Mouse (Mus musculus): ENCODE measurements at regions not wholly inside any gene's neighbourhood (a gene's known extent, or its start where the extent isn't known, plus 50 kb on each side); places are given as distances from the start of the nearest gene placed in this dataset.

- ATAC-seq, result no peak
- Histone ChIP-seq H3K36me3 (replicated peaks; ENCODE audit: insufficient read depth, low read length) (no peaks in the 10 kb centered on the region), H3K27ac (ENCODE audit: low read depth) (no peak overlapping the region), H3K9ac (replicated peaks) (no peak overlapping the region), H3K4me2 (ENCODE audit: low read depth, low read length) (no peak overlapping the region), H3K4me3 (ENCODE audit: low read depth, low read length) (no peak overlapping the region), H3K4me1 (ENCODE audit: insufficient read depth) (no peaks in the 10 kb centered on the region), H3K9me3 (ENCODE audit: low read length) (no peaks in the 10 kb centered on the region), H3K27me3 (ENCODE audit: insufficient read depth, low read length) (no peaks in the 10 kb centered on the region)
- TF ChIP-seq EP300 (IDR thresholded peaks at IDR 0.05; ENCODE audit: low read depth) (no peak), CTCF (IDR thresholded peaks at IDR 0.05; ENCODE audit: low read depth) (no peak)
- WGBS (ENCODE audit: insufficient replicate concordance), result 73% methylated on average over 2 of the region's 2 CpGs
- no peak for DNase-seq
Measured at GRCm38 (mm10) chr12:57809961-57810360, 246.0 kb downstream of the Ttc6 start.

- ATAC-seq, result no peak
- TF ChIP-seq EP300 (IDR thresholded peaks at IDR 0.05; ENCODE audit: low read depth) (no peak), CTCF (IDR thresholded peaks at IDR 0.05; ENCODE audit: low read depth) (no peak)
- no peaks in the 10 kb centered on the region for H3K36me3 ChIP-seq (replicated peaks; ENCODE audit: insufficient read depth, low read length)
- no peaks in the 10 kb centered on the region for H3K9me3 ChIP-seq (ENCODE audit: low read length)
- no peak overlapping the region for H3K4me3 ChIP-seq (ENCODE audit: low read depth, low read length)
- 63% methylated on average over 6 of the region's 6 CpGs for WGBS (ENCODE audit: insufficient replicate concordance)
- no peaks in the 10 kb centered on the region for H3K27me3 ChIP-seq (ENCODE audit: insufficient read depth, low read length)
- no peak overlapping the region for H3K9ac ChIP-seq (replicated peaks)
- no peak for DNase-seq
- no peak overlapping the region for H3K27ac ChIP-seq (ENCODE audit: low read depth)
- no peaks in the 10 kb centered on the region for H3K4me1 ChIP-seq (ENCODE audit: insufficient read depth)
- no peak overlapping the region for H3K4me2 ChIP-seq (ENCODE audit: low read depth, low read length)
Measured at GRCm38 (mm10) chr12:57823809-57824208, 259.9 kb downstream of the Ttc6 start.

- no peaks in the 10 kb centered on the region for H3K9me3 ChIP-seq (ENCODE audit: low read length)
- H3K9ac ChIP-seq (replicated peaks), result no peak overlapping the region
- 8% methylated on average over 3 of the region's 3 CpGs for WGBS (ENCODE audit: insufficient replicate concordance)
- no peaks in the 10 kb centered on the region for H3K4me1 ChIP-seq (ENCODE audit: insufficient read depth)
- H3K27ac ChIP-seq (ENCODE audit: low read depth), result no peak overlapping the region
- TF ChIP-seq CTCF (IDR thresholded peaks at IDR 0.05; ENCODE audit: low read depth), result peak; percentile 70
- TF ChIP-seq EP300 (IDR thresholded peaks at IDR 0.05; ENCODE audit: low read depth), result no peak
- DNase-seq (no peak), ATAC-seq (no peak)
- H3K4me2 ChIP-seq (ENCODE audit: low read depth, low read length), result no peak overlapping the region
- no peak overlapping the region for H3K4me3 ChIP-seq (ENCODE audit: low read depth, low read length)
- H3K27me3 ChIP-seq (ENCODE audit: insufficient read depth, low read length), result no peaks in the 10 kb centered on the region
- H3K36me3 ChIP-seq (replicated peaks; ENCODE audit: insufficient read depth, low read length), result no peaks in the 10 kb centered on the region
Measured at GRCm38 (mm10) chr12:57825754-57826153, 261.8 kb downstream of the Ttc6 start.

GRCm38 (mm10) chr12:57842813-57843212 lies 278.9 kb downstream of the Ttc6 start:
- no peak overlapping the region for H3K4me3 ChIP-seq (ENCODE audit: low read depth, low read length)
- H3K27me3 ChIP-seq (ENCODE audit: insufficient read depth, low read length), result no peaks in the 10 kb centered on the region
- no peak overlapping the region for H3K9ac ChIP-seq (replicated peaks)
- H3K27ac ChIP-seq (ENCODE audit: low read depth), result no peak overlapping the region
- no peaks in the 10 kb centered on the region for H3K4me1 ChIP-seq (ENCODE audit: insufficient read depth)
- ATAC-seq (no peak), DNase-seq (no peak)
- 57% methylated on average over 4 of the region's 4 CpGs for WGBS (ENCODE audit: insufficient replicate concordance)
- no peak for TF ChIP-seq CTCF (IDR thresholded peaks at IDR 0.05; ENCODE audit: low read depth)
- no peak for TF ChIP-seq EP300 (IDR thresholded peaks at IDR 0.05; ENCODE audit: low read depth)
- no peaks in the 10 kb centered on the region for H3K36me3 ChIP-seq (replicated peaks; ENCODE audit: insufficient read depth, low read length)
- no peak overlapping the region for H3K4me2 ChIP-seq (ENCODE audit: low read depth, low read length)
- H3K9me3 ChIP-seq (ENCODE audit: low read length), result no peaks in the 10 kb centered on the region

GRCm38 (mm10) chr12:57871028-57871427 lies 307.1 kb downstream of the Ttc6 start:
- no peak for TF ChIP-seq EP300 (IDR thresholded peaks at IDR 0.05; ENCODE audit: low read depth)
- no peak for TF ChIP-seq CTCF (IDR thresholded peaks at IDR 0.05; ENCODE audit: low read depth)
- ATAC-seq, result peak; percentile 71
- Histone ChIP-seq H3K36me3 (replicated peaks; ENCODE audit: insufficient read depth, low read length) (no peaks in the 10 kb centered on the region), H3K27ac (ENCODE audit: low read depth) (no peak overlapping the region), H3K27me3 (ENCODE audit: insufficient read depth, low read length) (no peaks in the 10 kb centered on the region), H3K9ac (replicated peaks) (no peak overlapping the region), H3K4me2 (ENCODE audit: low read depth, low read length) (no peak overlapping the region), H3K4me3 (ENCODE audit: low read depth, low read length) (no peak overlapping the region), H3K9me3 (ENCODE audit: low read length) (no peaks in the 10 kb centered on the region), H3K4me1 (ENCODE audit: insufficient read depth) (no peaks in the 10 kb centered on the region)
- no peak for DNase-seq
- WGBS (ENCODE audit: insufficient replicate concordance), result 64% methylated on average over 2 of the region's 2 CpGs

GRCm38 (mm10) chr12:57890783-57891478 lies 320.6 kb upstream of the Sstr1 start:
- no peak overlapping the region for H3K9ac ChIP-seq (replicated peaks)
- no peaks in the 10 kb centered on the region for H3K36me3 ChIP-seq (replicated peaks; ENCODE audit: insufficient read depth, low read length)
- no peak overlapping the region for H3K4me3 ChIP-seq (ENCODE audit: low read depth, low read length)
- H3K4me2 ChIP-seq (ENCODE audit: low read depth, low read length), result no peak overlapping the region
- DNase-seq (no peak), ATAC-seq (no peak)
- H3K9me3 ChIP-seq (ENCODE audit: low read length), result no peaks in the 10 kb centered on the region
- H3K27ac ChIP-seq (ENCODE audit: low read depth), result no peak overlapping the region
- 67% methylated on average over 4 of the region's 4 CpGs for WGBS (ENCODE audit: insufficient replicate concordance)
- H3K27me3 ChIP-seq (ENCODE audit: insufficient read depth, low read length), result no peaks in the 10 kb centered on the region
- H3K4me1 ChIP-seq (ENCODE audit: insufficient read depth), result no peaks in the 10 kb centered on the region
- no peak for TF ChIP-seq CTCF (IDR thresholded peaks at IDR 0.05; ENCODE audit: low read depth)
- TF ChIP-seq EP300 (IDR thresholded peaks at IDR 0.05; ENCODE audit: low read depth), result no peak
